Mouse (Mus musculus) midbrain, postnatal 0 days (tissue): ENCODE measurements around the gene Med7. TPM values are rescaled to one million over a fixed set of nuclear protein-coding genes. Genes with fewer than 3 reads are reported as not detected.

ENCODE experiments used
- ATAC-seq: fragments of 200-750 bp; cut with Nextera tagmentation; 2 replicates; pipeline ENCODE4 v1.8.0; 2017; ENCODE audit warnings: moderate number of reproducible peaks, mild to moderate bottlenecking, moderate TSS enrichment, moderate library complexity; ENCODE audit not compliant: low FRiP score
- DNase-seq: peaks from one replicate; pipeline ENCODE4 v3.0.0-alpha.2; 2015; ENCODE audit warnings: low spot score
- H3K27ac ChIP-seq: fragments of 300-500 bp; sonication (generic); 2 replicates; pipeline ENCODE4 v1.5.1; 2014; ENCODE audit warnings: low read depth, mild to moderate bottlenecking, low read length, mixed read lengths
- H3K27me3 ChIP-seq: fragments of 300-500 bp; sonication (generic); 2 replicates; pipeline ENCODE4 v1.6.1; 2014; ENCODE audit warnings: low read length, control low read depth, mixed read lengths; ENCODE audit not compliant: insufficient read depth
- H3K36me3 ChIP-seq: fragments of 300-500 bp; sonication (generic); 2 replicates; pipeline ENCODE4 v1.6.1; 2014; ENCODE audit warnings: low read length, control low read depth, mixed read lengths; ENCODE audit not compliant: insufficient read depth
- H3K4me1 ChIP-seq: fragments of 300-500 bp; sonication (generic); 2 replicates; pipeline ENCODE4 v1.6.1; 2014; ENCODE audit warnings: mild to moderate bottlenecking, control low read depth, antibody characterized with exemption, low read length, mixed read lengths; ENCODE audit not compliant: insufficient read depth
- H3K4me2 ChIP-seq: fragments of 300-500 bp; sonication (generic); 2 replicates; pipeline ENCODE4 v1.6.1; 2014; ENCODE audit warnings: low read depth, mild to moderate bottlenecking, low read length, mixed read lengths; ENCODE audit not compliant: poor library complexity, severe bottlenecking
- H3K4me3 ChIP-seq: fragments of 300-500 bp; sonication (generic); 2 replicates; pipeline ENCODE4 v1.5.1; 2014; ENCODE audit warnings: low read depth, mild to moderate bottlenecking, low read length, moderate library complexity
- H3K9ac ChIP-seq: fragments of 300-500 bp; sonication (generic); replicated peaks from 2 replicates; pipeline ENCODE4 v1.6.1; 2014; ENCODE audit warnings: mild to moderate bottlenecking, low read length, moderate library complexity, mixed read lengths; ENCODE audit not compliant: poor library complexity, severe bottlenecking
- H3K9me3 ChIP-seq: fragments of 300-500 bp; sonication (generic); 2 replicates; pipeline ENCODE4 v1.6.1; 2016; ENCODE audit warnings: low read length, control low read depth
- CTCF ChIP-seq: IDR thresholded peaks from 2 replicates; pipeline ENCODE4 v1.5.1; 2016; ENCODE audit warnings: antibody characterized with exemption, mild to moderate bottlenecking
- WGBS: fragments of 180-500 bp; shearing (Covaris S2); extraction: QIAGEN DNeasy Blood & Tissue Kit; methylation state at CpG from one replicate; pipeline ENCODE4 v1.1.7; 2014; 5-methylcytosine and 5-hydroxymethylcytosine counted together
- polyA plus RNA-seq: library from polyadenylated mRNA; unstranded; fragments of >200 nt; fragmentation: Nextera tagmentation; extraction: Ambion mirVana; gene quantifications from 2 replicates; pipeline ENCODE4 v1.2.1, GENCODE M21; 2015
- total RNA-seq: library from RNA; depleted of rRNA; stranded (reverse); fragments of >200 nt; gene quantifications from 2 replicates; pipeline ENCODE4 v1.2.3, GENCODE M21; 2014

Med7 gene
- total and polyA plus RNA-seq, 2 experiments from 2014 or later: 20.1 to 53.8 TPM

DNA sequence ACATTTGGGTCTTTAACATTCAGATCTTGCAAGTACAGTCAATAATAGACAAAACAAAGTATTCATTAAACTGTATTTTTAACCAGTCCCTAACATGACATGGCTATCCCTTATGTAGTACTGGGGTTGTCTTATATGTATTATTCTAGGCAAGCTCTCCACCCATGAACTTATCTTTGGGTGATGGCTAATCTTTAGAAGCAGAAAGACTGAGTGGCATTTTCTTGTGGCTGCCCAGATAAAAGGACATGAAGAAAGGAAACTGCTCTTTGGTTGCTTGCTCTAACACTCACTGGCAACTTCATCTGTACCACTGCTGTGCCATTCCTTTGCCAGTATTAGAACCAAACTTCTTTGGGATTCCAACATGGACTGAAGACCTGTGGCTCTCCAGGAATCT, 1.4 kb upstream of the Med7 start:
- no peak for ATAC-seq

DNA sequence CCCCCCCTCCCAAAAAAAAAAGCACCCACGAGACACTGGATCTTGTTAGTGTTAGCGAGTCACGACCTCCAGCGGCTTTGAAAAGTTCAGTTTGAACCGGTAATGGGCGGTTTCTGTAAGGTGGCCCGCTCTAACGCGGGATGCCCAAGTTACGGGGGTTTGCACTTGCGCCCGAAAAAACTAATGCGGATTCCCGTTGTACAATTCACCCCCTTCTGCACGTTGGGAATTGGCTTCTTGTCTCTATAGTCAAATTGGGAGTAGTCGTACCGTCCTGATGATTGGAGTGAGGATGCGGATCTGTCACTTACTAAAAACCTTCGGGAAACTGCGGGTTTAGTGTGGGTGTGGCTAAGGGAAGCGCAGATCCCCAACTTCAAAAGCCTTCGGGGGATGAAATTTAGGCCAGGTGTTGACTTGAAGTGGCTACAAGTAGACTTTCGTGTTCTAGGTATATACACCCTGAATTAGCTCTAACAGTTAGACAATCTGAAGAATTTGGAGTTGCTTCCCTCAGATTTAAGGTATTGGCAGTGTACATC, 805 bp downstream of the Med7 start:
- no peak for ATAC-seq
- WGBS: 2% methylated on average over 23 of the region's 23 CpGs
- Histone ChIP-seq H3K9ac (peak overlapping the region; percentile 95), H3K4me2 (peak overlapping the region; percentile 88), H3K27ac (peak overlapping the region; percentile 86), H3K36me3 (no peaks in the 10 kb centered on the region), H3K4me3 (peak overlapping the region; percentile 88), H3K4me1 (no peaks in the 10 kb centered on the region), H3K27me3 (no peaks in the 10 kb centered on the region), H3K9me3 (no peaks in the 10 kb centered on the region)
- TF ChIP-seq CTCF: no peak
- peak; percentile 26 for DNase-seq

More for the DNA sequence above, 1.4 kb upstream of the Med7 start:
- Histone ChIP-seq H3K9me3 (no peaks in the 10 kb centered on the region), H3K27ac (no peak overlapping the region), H3K36me3 (no peaks in the 10 kb centered on the region), H3K9ac (no peak overlapping the region), H3K4me2 (no peak overlapping the region), H3K27me3 (no peaks in the 10 kb centered on the region), H3K4me1 (no peaks in the 10 kb centered on the region), H3K4me3 (no peak overlapping the region)
- TF ChIP-seq CTCF: no peak
- no peak for DNase-seq

- Histone ChIP-seq H3K4me1 (no peaks in the 10 kb centered on the region), H3K27ac (no peak overlapping the region), H3K9me3 (no peaks in the 10 kb centered on the region), H3K36me3 (no peaks in the 10 kb centered on the region), H3K27me3 (no peaks in the 10 kb centered on the region), H3K4me3 (no peak overlapping the region), H3K9ac (no peak overlapping the region), H3K4me2 (no peak overlapping the region)
- TF ChIP-seq CTCF: no peak
- ATAC-seq (no peak), DNase-seq (no peak)
- WGBS: 92% methylated on average over 5 of the region's 5 CpGs
Observed at GRCm38 (mm10) chr11:46439005-46439543, 2.3 kb downstream of the Med7 start.

DNA sequence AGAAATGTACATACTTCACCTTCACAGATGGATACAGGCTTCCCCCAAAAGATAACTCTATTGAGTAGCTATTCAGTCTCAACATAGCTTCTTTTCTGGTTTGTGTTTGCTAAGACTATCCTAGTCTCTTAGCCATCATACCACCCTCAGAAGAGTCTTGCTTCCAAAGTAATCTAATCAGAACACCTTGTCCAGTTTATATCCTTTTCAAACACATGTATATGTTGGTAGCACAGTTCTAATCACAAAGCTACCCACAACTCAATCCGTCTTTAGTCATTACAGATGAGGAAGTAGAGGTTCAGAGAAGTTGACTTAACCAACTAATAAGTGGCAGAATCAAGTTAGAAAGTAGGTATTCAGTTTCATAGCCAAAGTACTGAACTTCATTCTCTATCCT, 5.0 kb downstream of the Med7 start:
- no peak overlapping the region for H3K27ac ChIP-seq
- no peak overlapping the region for H3K9ac ChIP-seq
- TF ChIP-seq CTCF: no peak
- no peaks in the 10 kb centered on the region for H3K36me3 ChIP-seq
- no peak overlapping the region for H3K4me3 ChIP-seq
- H3K9me3 ChIP-seq: no peaks in the 10 kb centered on the region
- WGBS: 95% methylated on average over 1 of the region's 1 CpGs
- no peaks in the 10 kb centered on the region for H3K4me1 ChIP-seq
- H3K27me3 ChIP-seq: no peaks in the 10 kb centered on the region
- no peak overlapping the region for H3K4me2 ChIP-seq
- DNase-seq (no peak), ATAC-seq (no peak)

- H3K36me3 ChIP-seq: no peaks in the 10 kb centered on the region
- DNase-seq (no peak), ATAC-seq (no peak)
- H3K9ac ChIP-seq: no peak overlapping the region
- 98% methylated on average over 1 of the region's 1 CpGs for WGBS
- no peak overlapping the region for H3K4me2 ChIP-seq
- H3K4me1 ChIP-seq: no peaks in the 10 kb centered on the region
- no peaks in the 10 kb centered on the region for H3K27me3 ChIP-seq
- H3K4me3 ChIP-seq: no peak overlapping the region
- H3K9me3 ChIP-seq: no peaks in the 10 kb centered on the region
- H3K27ac ChIP-seq: no peak overlapping the region
- peak; percentile 40 for TF ChIP-seq CTCF
Observed at GRCm38 (mm10) chr11:46443152-46443551, 6.4 kb downstream of the Med7 start.

GRCm38 (mm10) chr11:46443979-46444378, 7.3 kb downstream of the Med7 start:
- Histone ChIP-seq H3K27ac (no peak overlapping the region), H3K4me2 (no peak overlapping the region), H3K27me3 (no peaks in the 10 kb centered on the region), H3K9me3 (no peaks in the 10 kb centered on the region), H3K4me3 (no peak overlapping the region), H3K9ac (no peak overlapping the region), H3K4me1 (no peaks in the 10 kb centered on the region), H3K36me3 (no peaks in the 10 kb centered on the region)
- ATAC-seq: no peak
- TF ChIP-seq CTCF: no peak
- DNase-seq: no peak
- 92% methylated on average over 5 of the region's 5 CpGs for WGBS
